Mouse (Mus musculus) hindlimb bud, embryonic 11.5 days (tissue): ENCODE results near the gene Oip5.
A peak's percentile ranks its signal among the peaks of the same experiment; 100 is the strongest.
"Not testable (repeated sequence)": the region's sequence is repeated elsewhere in the genome, so short reads cannot be mapped to it uniquely, and the experiment has no call there.

Experiments used
- DNase-seq: peaks from one replicate; pipeline ENCODE4 v3.0.0-alpha.2; 2012; ENCODE audit warnings: low read depth, low spot score; ENCODE audit errors: extremely low spot score

Oip5 gene

GRCm38 (mm10) chr2:119618199-119618982 is at the start of gene Oip5, which contains the start of gene Nusap1:
Gene Oip5 (minus strand): TSS chr2:119618469.
Gene Nusap1 (plus strand): TSS chr2:119618298.
- DNase-seq, result peak; percentile 95

- not testable (repeated sequence) for DNase-seq
Measured at GRCm38 (mm10) chr2:119665744-119666143, 47.5 kb upstream of the Oip5 start.

GRCm38 (mm10) chr2:119662220-119663182 is 44.2 kb upstream of the Oip5 start, which contains the start of gene Ndufaf1:
Gene Ndufaf1 (minus strand): TSS chr2:119662827.
- DNase-seq, result peak; percentile 68

GRCm38 (mm10) chr2:119644254-119644653 is 26.0 kb upstream of the Oip5 start:
- DNase-seq, result no peak

- no peak for DNase-seq
Measured at GRCm38 (mm10) chr2:119641214-119641912, 23.1 kb upstream of the Oip5 start.

- no peak for DNase-seq
Measured at GRCm38 (mm10) chr2:119636781-119637180, 18.5 kb upstream of the Oip5 start.

GRCm38 (mm10) chr2:119621302-119621701 is 3.0 kb upstream of the Oip5 start:
- DNase-seq, result no peak

GRCm38 (mm10) chr2:119619002-119619401 is 733 bp upstream of the Oip5 start:
- not testable (repeated sequence) for DNase-seq

- DNase-seq, result no peak
Measured at GRCm38 (mm10) chr2:119617841-119618198, 449 bp downstream of the Oip5 start.

- no peak for DNase-seq
Measured at GRCm38 (mm10) chr2:119607023-119607422, 11.2 kb downstream of the Oip5 start.

GRCm38 (mm10) chr2:119605361-119605973 is 12.8 kb downstream of the Oip5 start:
- no peak for DNase-seq

GRCm38 (mm10) chr2:119603909-119604308 is 14.4 kb downstream of the Oip5 start:
- DNase-seq, result no peak

GRCm38 (mm10) chr2:119602488-119602887 is 15.8 kb downstream of the Oip5 start:
- no peak for DNase-seq

GRCm38 (mm10) chr2:119601575-119601974 is 16.7 kb downstream of the Oip5 start:
- DNase-seq, result not testable (repeated sequence)

- no peak for DNase-seq
Measured at GRCm38 (mm10) chr2:119601027-119601426, 17.2 kb downstream of the Oip5 start.

- DNase-seq, result no peak
Measured at GRCm38 (mm10) chr2:119596781-119597330, 21.4 kb downstream of the Oip5 start.

GRCm38 (mm10) chr2:119595308-119595707 is 23.0 kb downstream of the Oip5 start:
- DNase-seq, result no peak

- peak; percentile 99 for DNase-seq
Measured at GRCm38 (mm10) chr2:119594113-119594981, 23.9 kb downstream of the Oip5 start.

- no peak for DNase-seq
Measured at GRCm38 (mm10) chr2:119593765-119594112, 24.5 kb downstream of the Oip5 start.
